Mouse (Mus musculus) limb, embryonic 11.5 days (tissue): ENCODE results near the gene Clasp1. TPM values are rescaled to one million over a fixed set of nuclear protein-coding genes. Genes with fewer than 3 reads are reported as not detected.

Source experiments
- ATAC-seq: fragments of 200-750 bp; cut with Nextera tagmentation; 2 replicates; pipeline ENCODE4 v1.8.0; 2017; ENCODE audit warnings: low read depth; ENCODE audit not compliant: insufficient number of reproducible peaks, low FRiP score, low TSS enrichment
- DNase-seq: peaks from one replicate; pipeline ENCODE4 v3.0.0-alpha.2; 2015; ENCODE audit warnings: low spot score
- H3K27ac ChIP-seq: fragments of 300-500 bp; sonication (generic); replicated peaks from 2 replicates; pipeline ENCODE4 v1.5.1; 2014; ENCODE audit warnings: low read depth, mild to moderate bottlenecking, low read length
- H3K27me3 ChIP-seq: fragments of 300-500 bp; sonication (generic); 2 replicates; pipeline ENCODE4 v1.6.1; 2014; ENCODE audit warnings: mild to moderate bottlenecking, low read length, mixed read lengths; ENCODE audit not compliant: control insufficient read depth, insufficient read depth
- H3K36me3 ChIP-seq: fragments of 300-500 bp; sonication (generic); 2 replicates; pipeline ENCODE4 v1.6.1; 2014; ENCODE audit warnings: mild to moderate bottlenecking, low read length, moderate library complexity, mixed read lengths; ENCODE audit not compliant: control insufficient read depth, insufficient read depth
- H3K4me1 ChIP-seq: fragments of 300-500 bp; sonication (generic); 2 replicates; pipeline ENCODE4 v1.6.1; 2014; ENCODE audit warnings: low read length, mixed read lengths; ENCODE audit not compliant: control insufficient read depth, insufficient read depth
- H3K4me2 ChIP-seq: fragments of 300-500 bp; sonication (generic); 2 replicates; pipeline ENCODE4 v1.6.1; 2014; ENCODE audit warnings: low read depth, mild to moderate bottlenecking, moderate library complexity; ENCODE audit not compliant: severe bottlenecking
- H3K4me3 ChIP-seq: fragments of 300-500 bp; sonication (generic); 2 replicates; pipeline ENCODE4 v1.5.1; 2014; ENCODE audit warnings: low read depth, low read length
- H3K9ac ChIP-seq: fragments of 300-500 bp; sonication (generic); 2 replicates; pipeline ENCODE4 v1.6.1; 2014; ENCODE audit warnings: mild to moderate bottlenecking, low read length
- H3K9me3 ChIP-seq: fragments of 300-500 bp; sonication (generic); 2 replicates; pipeline ENCODE4 v1.6.1; 2016; ENCODE audit warnings: low read length; ENCODE audit not compliant: control insufficient read depth
- WGBS: fragments of 180-500 bp; shearing (Covaris S2); extraction: QIAGEN DNeasy Blood & Tissue Kit; methylation state at CpG from one replicate; pipeline ENCODE4 v1.1.7; 2014; 5-methylcytosine and 5-hydroxymethylcytosine counted together
- polyA plus RNA-seq: library from polyadenylated mRNA; unstranded; fragments of >200 nt; fragmentation: Nextera tagmentation; extraction: Ambion mirVana; gene quantifications from 2 replicates; pipeline ENCODE4 v1.2.1, GENCODE M21; 2014

Gene Clasp1
- polyA plus RNA-seq, 1 experiment from 2014 or later, result 68.8 TPM

GRCm38 (mm10) chr1:118626452-118626851 is 237.6 kb downstream of the Clasp1 start:
- 70% methylated on average over 2 of the region's 2 CpGs for WGBS

GRCm38 (mm10) chr1:118627781-118628464 is 239.1 kb downstream of the Clasp1 start, which contains the start of gene Tfcp2l1:
Tfcp2l1 (plus strand) TSS chr1:118627945.
- Histone ChIP-seq H3K4me1 (peaks cover 3% of the 10 kb centered on the region), H3K27ac (no peak within 1 kb of the TSS), H3K4me2 (peak within 1 kb of the TSS; percentile 91), H3K27me3 (peaks cover 22% of the 10 kb centered on the region), H3K9me3 (no peaks in the 10 kb centered on the region), H3K9ac (peak within 1 kb of the TSS; percentile 22; the same call in 1 of the 2 replicates), H3K36me3 (no peaks in the 10 kb centered on the region), H3K4me3 (peak within 1 kb of the TSS; percentile 43)
- peak; percentile 80 for DNase-seq
- peak; percentile 77 for ATAC-seq
- under 1% methylated on average over 48 of the region's 48 CpGs for WGBS

More at GRCm38 (mm10) chr1:118626452-118626851, 237.6 kb downstream of the Clasp1 start:
- Histone ChIP-seq H3K4me3 (no peak overlapping the region), H3K27me3 (peaks cover 22% of the 10 kb centered on the region), H3K4me1 (peaks cover 3% of the 10 kb centered on the region), H3K9ac (no peak overlapping the region), H3K9me3 (no peaks in the 10 kb centered on the region), H3K4me2 (no peak overlapping the region), H3K36me3 (no peaks in the 10 kb centered on the region), H3K27ac (no peak overlapping the region)
- DNase-seq (no peak), ATAC-seq (no peak)

DNA sequence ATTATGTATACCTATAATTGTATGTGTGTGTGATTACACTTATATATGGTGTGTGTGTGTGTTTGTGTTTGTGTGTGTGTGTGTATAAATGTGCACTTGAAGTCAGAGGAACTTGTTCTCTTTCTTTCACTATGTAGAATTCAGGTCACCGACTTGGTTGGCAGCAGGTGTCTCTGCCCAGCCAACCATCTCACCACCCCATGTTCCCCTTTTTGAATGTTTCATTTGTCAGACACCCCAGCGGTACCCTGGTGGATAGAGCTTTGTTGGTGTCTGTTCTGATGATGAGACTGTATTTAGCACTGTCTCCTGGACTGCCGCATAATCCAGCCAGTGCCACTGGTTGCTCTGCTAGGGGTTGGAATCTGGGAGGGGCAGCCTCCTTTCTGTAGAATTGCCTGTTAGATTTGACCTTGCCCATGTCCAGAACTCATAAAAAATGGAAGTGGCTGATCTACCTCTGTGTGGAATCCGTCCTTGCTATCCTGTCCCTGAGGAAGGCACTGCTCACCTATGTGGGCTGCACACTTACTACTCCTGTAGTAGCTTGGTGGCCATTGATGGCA is 244.6 kb downstream of the Clasp1 start:
- H3K4me1 ChIP-seq, result no peaks in the 10 kb centered on the region; the same call in 1 of the 2 replicates
- no peak overlapping the region for H3K9ac ChIP-seq
- WGBS, result 86% methylated on average over 4 of the region's 4 CpGs
- no peak overlapping the region for H3K4me3 ChIP-seq
- no peak for DNase-seq
- no peak overlapping the region for H3K27ac ChIP-seq
- H3K36me3 ChIP-seq, result no peaks in the 10 kb centered on the region
- no peak for ATAC-seq
- no peak overlapping the region for H3K4me2 ChIP-seq
- H3K27me3 ChIP-seq, result peaks cover 2% of the 10 kb centered on the region
- H3K9me3 ChIP-seq, result no peaks in the 10 kb centered on the region

- H3K9ac ChIP-seq, result no peak overlapping the region
- H3K4me3 ChIP-seq, result no peak overlapping the region
- H3K27ac ChIP-seq, result no peak overlapping the region
- no peaks in the 10 kb centered on the region for H3K9me3 ChIP-seq
- H3K4me1 ChIP-seq, result no peaks in the 10 kb centered on the region
- H3K27me3 ChIP-seq, result no peaks in the 10 kb centered on the region
- H3K36me3 ChIP-seq, result no peaks in the 10 kb centered on the region
- no peak overlapping the region for H3K4me2 ChIP-seq
- DNase-seq (no peak), ATAC-seq (no peak)
- 64% methylated on average over 2 of the region's 2 CpGs for WGBS
These were observed 253.6 kb downstream of the Clasp1 start for GRCm38 (mm10) chr1:118642296-118642999.

- Histone ChIP-seq H3K27me3 (no peaks in the 10 kb centered on the region), H3K27ac (no peak overlapping the region), H3K4me2 (no peak overlapping the region), H3K9me3 (no peaks in the 10 kb centered on the region), H3K9ac (no peak overlapping the region), H3K4me1 (no peaks in the 10 kb centered on the region), H3K36me3 (no peaks in the 10 kb centered on the region), H3K4me3 (no peak overlapping the region)
- no peak for ATAC-seq
- WGBS, result 67% methylated on average over 9 of the region's 9 CpGs
- DNase-seq, result no peak
These were observed 254.5 kb downstream of the Clasp1 start for GRCm38 (mm10) chr1:118643138-118643979.

GRCm38 (mm10) chr1:118645701-118646100 is 256.8 kb downstream of the Clasp1 start:
- H3K36me3 ChIP-seq, result no peaks in the 10 kb centered on the region
- H3K27me3 ChIP-seq, result no peaks in the 10 kb centered on the region
- no peak overlapping the region for H3K27ac ChIP-seq
- no peaks in the 10 kb centered on the region for H3K9me3 ChIP-seq
- H3K4me3 ChIP-seq, result no peak overlapping the region
- DNase-seq (no peak), ATAC-seq (no peak)
- no peak overlapping the region for H3K4me2 ChIP-seq
- H3K9ac ChIP-seq, result no peak overlapping the region
- H3K4me1 ChIP-seq, result no peaks in the 10 kb centered on the region
- WGBS, result 71% methylated on average over 4 of the region's 4 CpGs

DNA sequence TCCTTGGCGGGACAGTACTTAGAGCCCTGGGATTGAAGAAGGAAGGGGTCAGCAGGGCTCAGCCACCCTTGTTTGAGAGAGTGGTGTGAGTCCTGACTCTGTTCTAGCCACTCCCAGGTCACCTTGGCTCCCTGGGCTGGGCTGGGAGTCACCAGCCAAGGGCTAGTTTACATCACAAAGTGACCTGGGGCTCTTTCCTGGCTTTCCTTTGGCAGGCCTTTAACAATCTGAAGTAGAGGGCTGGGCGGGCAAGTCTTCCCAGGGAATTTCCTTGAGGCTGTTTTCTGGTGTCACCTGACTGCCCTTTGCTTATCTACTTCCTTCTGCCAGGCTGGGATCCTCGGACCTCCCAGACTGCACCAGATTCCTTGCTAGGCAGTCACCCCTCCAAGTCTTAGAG is 259.2 kb downstream of the Clasp1 start:
- DNase-seq (no peak), ATAC-seq (no peak)
- no peaks in the 10 kb centered on the region for H3K4me1 ChIP-seq
- no peak overlapping the region for H3K4me2 ChIP-seq
- no peaks in the 10 kb centered on the region for H3K9me3 ChIP-seq
- WGBS, result 14% methylated on average over 3 of the region's 3 CpGs
- H3K27me3 ChIP-seq, result no peaks in the 10 kb centered on the region
- H3K36me3 ChIP-seq, result no peaks in the 10 kb centered on the region
- H3K9ac ChIP-seq, result no peak overlapping the region
- no peak overlapping the region for H3K4me3 ChIP-seq
- no peak overlapping the region for H3K27ac ChIP-seq
